Mouse (Mus musculus) kidney, adult 8-10 months (tissue): ENCODE measurements at regions not wholly inside any gene's neighbourhood (a gene's known extent, or its start where the extent isn't known, plus 50 kb on each side); places are given as distances from the start of the nearest gene placed in this dataset.

ENCODE experiments used
- DNase-seq, 2 experiments: peaks; one replicate each; pipeline ENCODE4 v3.0.0; 2022

GRCm38 (mm10) chr4:106244826-106245510 is 71.0 kb upstream of the Usp24 start:
- no peak for DNase-seq

GRCm38 (mm10) chr4:106246695-106247094 is 69.3 kb upstream of the Usp24 start:
- DNase-seq: no peak

GRCm38 (mm10) chr4:106247398-106247797 is 68.6 kb upstream of the Usp24 start:
- DNase-seq: no peak

GRCm38 (mm10) chr4:106248272-106248671 is 67.7 kb upstream of the Usp24 start:
- DNase-seq: no peak

GRCm38 (mm10) chr4:106249028-106249782 is 66.8 kb upstream of the Usp24 start:
- DNase-seq: no peak

- no peak for DNase-seq
Observed at GRCm38 (mm10) chr4:106250048-106250447, 66.0 kb upstream of the Usp24 start.

- no peak for DNase-seq
Observed at GRCm38 (mm10) chr4:106251430-106251829, 64.6 kb upstream of the Usp24 start.

- DNase-seq: no peak
Observed at GRCm38 (mm10) chr4:106252946-106253345, 63.1 kb upstream of the Usp24 start.

- DNase-seq: peak; percentile 65 to 82
Observed at GRCm38 (mm10) chr4:106254761-106255475, 61.1 kb upstream of the Usp24 start.

GRCm38 (mm10) chr4:106255959-106256609 is 59.9 kb upstream of the Usp24 start:
- DNase-seq: peak; percentile 85 to 87

GRCm38 (mm10) chr4:106261404-106261803 is 54.6 kb upstream of the Usp24 start:
- peak; percentile 34 to 66 for DNase-seq

- peak; percentile 44 to 62 for DNase-seq
Observed at GRCm38 (mm10) chr4:106261901-106262560, 54.0 kb upstream of the Usp24 start.

GRCm38 (mm10) chr4:106262751-106263725 is 53.0 kb upstream of the Usp24 start:
- no peak for DNase-seq
